Mouse (Mus musculus): Measurements from ENCODE around the gene Pou2f1.

DNA sequence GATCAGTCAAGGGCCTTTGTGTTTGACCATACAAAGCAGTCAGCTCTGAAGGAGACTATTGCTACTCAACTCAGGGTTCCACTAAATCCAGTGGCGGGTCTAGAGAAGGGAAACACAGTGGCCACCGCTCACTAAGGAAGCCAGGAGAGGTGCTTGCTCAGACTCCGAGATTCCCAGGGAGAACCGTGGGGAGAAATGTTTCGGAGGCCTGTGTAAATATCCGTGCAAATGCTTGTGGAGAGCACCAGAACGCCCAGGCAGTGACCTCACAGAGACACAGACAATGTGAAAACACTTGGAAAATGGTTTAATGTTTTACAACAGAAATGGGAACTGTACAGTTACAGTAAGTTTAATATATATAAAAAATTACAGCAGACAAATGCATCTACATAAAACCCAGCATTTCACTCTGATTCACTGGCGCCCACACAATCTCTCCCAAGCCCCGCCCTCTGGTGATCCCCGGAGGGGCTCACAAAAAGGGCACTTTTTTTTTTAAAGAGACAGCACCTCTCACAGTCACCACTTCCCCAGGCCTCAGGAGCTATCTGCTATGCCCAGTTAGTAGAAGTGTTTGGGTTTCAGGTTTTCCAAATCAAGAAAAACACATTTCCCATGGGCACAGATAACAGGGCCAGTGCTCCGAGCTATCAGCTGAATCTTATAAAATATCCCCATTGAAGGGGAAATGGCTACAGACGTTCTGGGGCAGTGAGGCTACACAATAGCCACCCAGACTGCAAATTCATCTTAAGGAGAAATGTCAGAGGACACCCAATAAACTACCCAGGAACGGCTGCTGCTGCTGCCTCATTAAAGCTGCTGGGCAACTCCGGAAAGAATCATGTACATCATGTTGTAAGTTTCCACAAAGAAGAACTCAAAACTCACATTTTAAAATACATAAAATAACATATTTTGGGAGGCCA, 137.3 kb downstream of the Pou2f1 start:
- TF ChIP-seq POLR2A (IDR thresholded peaks at IDR 0.05; ENCODE audit: borderline replicate concordance, insufficient read depth, low read length), result no peak
- no peak for TF ChIP-seq CTCF (IDR thresholded peaks at IDR 0.05; ENCODE audit: borderline replicate concordance, insufficient read depth, low read depth, low read length)

Data from cerebellum, adult 2 months (tissue).